Mouse (Mus musculus): ENCODE results near the gene Cyyr1. TPM values are rescaled to one million over a fixed set of nuclear protein-coding genes. Genes with fewer than 3 reads are reported as not detected.
"Not testable (repeated sequence)": the region's sequence is repeated elsewhere in the genome, so short reads cannot be mapped to it uniquely, and the experiment has no call there.

Gene Cyyr1
- polyA plus RNA-seq (2012; rRNA removed), result 1.9 and 2.7 TPM in 2 replicates

DNA sequence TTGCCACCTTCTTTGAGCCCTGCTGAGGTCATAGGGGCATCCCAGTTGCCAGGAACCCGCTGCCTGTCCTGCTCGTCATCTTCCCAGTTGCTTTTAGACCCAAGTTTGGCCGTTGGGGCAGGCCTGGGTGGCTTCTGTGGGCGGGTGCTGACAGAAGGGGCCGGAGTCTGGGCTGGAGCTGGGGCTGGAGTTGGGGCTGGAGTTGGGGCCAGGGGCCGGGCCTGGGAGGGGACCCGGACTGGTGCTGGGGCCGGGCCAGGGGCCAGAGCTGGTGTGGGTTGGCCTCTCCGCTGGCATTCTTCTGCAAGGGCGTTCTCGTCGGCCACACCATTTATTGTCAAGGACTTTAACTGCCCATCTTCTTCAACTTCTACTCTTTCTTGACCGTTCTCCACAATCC is at the start of gene Cyyr1:
TSS of gene Cyyr1 (minus strand) at position 101 of the 400 bp plus-strand sequence.
- H3K27me3 ChIP-seq (ENCODE audit: control insufficient read depth, insufficient read depth, low read length); DNase-seq (ENCODE audit: low read depth in 1 of 2, low spot score in 2 of 2); H3K4me3 ChIP-seq (ENCODE audit: extremely low read depth, insufficient read depth, insufficient read length); H3K36me3 ChIP-seq (ENCODE audit: control insufficient read depth, insufficient read depth, low read length); H3K4me1 ChIP-seq (ENCODE audit: control insufficient read depth, insufficient read depth, insufficient read length); H3K27ac ChIP-seq (ENCODE audit: insufficient read depth, low read length): not testable (repeated sequence)
- WGBS, result 86% methylated on average over 13 of the region's 13 CpGs

DNA sequence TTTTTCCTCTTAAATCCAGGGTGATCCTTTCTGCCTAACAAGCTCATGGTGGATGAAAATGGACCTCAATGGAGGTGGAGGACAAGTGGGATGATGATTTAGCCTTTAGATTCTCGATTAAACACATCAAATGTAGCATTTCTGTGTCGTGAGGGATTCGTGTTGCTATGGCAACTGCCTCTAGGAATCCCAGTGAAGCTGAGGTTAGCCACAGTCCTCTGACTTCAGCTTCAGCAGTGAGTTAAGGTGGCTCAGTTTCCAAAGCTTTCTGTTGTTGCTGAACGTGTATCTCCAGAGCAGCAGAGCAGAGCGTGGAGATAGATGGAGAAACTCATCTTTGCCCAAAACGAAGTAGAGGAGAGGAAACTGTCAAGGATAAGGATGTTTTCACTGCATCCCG is 35.6 kb upstream of the Cyyr1 start:
- Histone ChIP-seq H3K4me3 (ENCODE audit: extremely low read depth, insufficient read depth, insufficient read length) (no peak overlapping the region), H3K4me1 (ENCODE audit: control insufficient read depth, insufficient read depth, insufficient read length) (no peaks in the 10 kb centered on the region), H3K27ac (ENCODE audit: insufficient read depth, low read length) (no peak overlapping the region), H3K27me3 (ENCODE audit: control insufficient read depth, insufficient read depth, low read length) (no peaks in the 10 kb centered on the region), H3K36me3 (ENCODE audit: control insufficient read depth, insufficient read depth, low read length) (no peaks in the 10 kb centered on the region)
- no peak for TF ChIP-seq POLR2A (IDR thresholded peaks at IDR 0.05; ENCODE audit: low read depth, low read length)
- no peak for TF ChIP-seq CTCF (IDR thresholded peaks at IDR 0.05; ENCODE audit: extremely low read depth, insufficient read depth, insufficient read length, insufficient replicate concordance)
- WGBS, result 80% methylated on average over 7 of the region's 7 CpGs
- no peak for DNase-seq (ENCODE audit: low read depth in 1 of 2, low spot score in 2 of 2)

DNA sequence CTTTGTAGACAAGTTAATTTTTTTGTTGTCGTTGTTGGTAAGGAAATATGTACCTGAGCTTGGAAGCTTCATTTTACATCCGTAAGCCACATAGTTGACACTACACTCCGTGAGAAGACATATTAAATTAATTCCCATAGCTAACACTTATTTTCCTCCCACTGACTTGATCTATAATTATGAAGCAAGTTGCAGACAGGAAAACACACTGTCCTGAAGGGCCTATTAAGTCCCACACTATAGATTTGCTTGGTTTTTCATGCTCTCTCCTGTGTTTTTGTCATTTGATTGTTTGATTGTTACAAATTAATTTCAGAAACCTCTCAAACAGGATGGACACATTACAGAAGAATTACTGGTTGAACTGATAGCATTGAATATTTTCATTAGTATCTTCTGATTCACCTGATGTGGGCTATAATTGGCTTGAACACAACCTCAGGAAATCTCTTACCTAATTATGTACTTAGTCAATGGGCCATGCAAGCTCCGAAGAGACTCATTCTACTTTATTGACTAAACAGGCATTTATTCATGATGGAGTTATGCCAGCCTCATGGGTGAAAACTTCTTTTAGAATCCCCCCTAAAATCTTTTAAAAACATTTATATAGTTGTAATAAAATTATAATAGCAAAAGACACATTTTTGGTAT is 34.5 kb upstream of the Cyyr1 start:
- no peaks in the 10 kb centered on the region for H3K27me3 ChIP-seq (ENCODE audit: control insufficient read depth, insufficient read depth, low read length)
- no peaks in the 10 kb centered on the region for H3K4me1 ChIP-seq (ENCODE audit: control insufficient read depth, insufficient read depth, insufficient read length)
- no peak for DNase-seq (ENCODE audit: low read depth in 1 of 2, low spot score in 2 of 2)
- H3K27ac ChIP-seq (ENCODE audit: insufficient read depth, low read length), result no peak overlapping the region
- no peaks in the 10 kb centered on the region for H3K36me3 ChIP-seq (ENCODE audit: control insufficient read depth, insufficient read depth, low read length)
- WGBS, result 94% methylated on average over 4 of the region's 4 CpGs
- H3K4me3 ChIP-seq (ENCODE audit: extremely low read depth, insufficient read depth, insufficient read length), result no peak overlapping the region
- no peak for TF ChIP-seq POLR2A (IDR thresholded peaks at IDR 0.05; ENCODE audit: low read depth, low read length)
- no peak for TF ChIP-seq CTCF (IDR thresholded peaks at IDR 0.05; ENCODE audit: extremely low read depth, insufficient read depth, insufficient read length, insufficient replicate concordance)

DNA sequence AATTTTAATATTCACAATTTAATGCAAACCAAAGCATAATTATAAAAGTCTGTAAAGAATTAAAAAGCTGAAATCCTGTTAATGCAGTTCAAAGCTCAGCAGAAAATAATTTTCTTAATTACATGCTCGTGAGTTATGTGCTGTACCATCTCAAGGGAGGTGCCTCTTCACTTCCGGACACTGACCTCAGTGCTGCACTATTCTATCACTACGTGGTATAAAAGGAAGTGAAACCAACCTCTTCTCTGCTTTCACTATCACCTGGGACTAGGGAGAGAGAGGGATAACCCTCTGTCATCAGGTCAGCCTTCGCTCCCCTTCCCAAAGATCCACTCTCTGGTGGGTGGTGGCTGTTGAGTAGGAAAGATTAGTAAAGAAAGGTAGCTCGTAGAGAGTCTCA is 13.3 kb upstream of the Cyyr1 start:
- no peak overlapping the region for H3K4me3 ChIP-seq (ENCODE audit: extremely low read depth, insufficient read depth, insufficient read length)
- peak in 1 of 2 experiments; percentile 21 for DNase-seq (ENCODE audit: low read depth in 1 of 2, low spot score in 2 of 2)
- no peaks in the 10 kb centered on the region for H3K36me3 ChIP-seq (ENCODE audit: control insufficient read depth, insufficient read depth, low read length)
- no peaks in the 10 kb centered on the region for H3K27me3 ChIP-seq (ENCODE audit: control insufficient read depth, insufficient read depth, low read length)
- no peak for TF ChIP-seq CTCF (IDR thresholded peaks at IDR 0.05; ENCODE audit: extremely low read depth, insufficient read depth, insufficient read length, insufficient replicate concordance)
- TF ChIP-seq POLR2A (IDR thresholded peaks at IDR 0.05; ENCODE audit: low read depth, low read length), result no peak
- 45% methylated on average over 5 of the region's 5 CpGs for WGBS
- H3K27ac ChIP-seq (ENCODE audit: insufficient read depth, low read length), result no peak overlapping the region
- no peaks in the 10 kb centered on the region; the same call in 1 of the 2 replicates for H3K4me1 ChIP-seq (ENCODE audit: control insufficient read depth, insufficient read depth, insufficient read length)

DNA sequence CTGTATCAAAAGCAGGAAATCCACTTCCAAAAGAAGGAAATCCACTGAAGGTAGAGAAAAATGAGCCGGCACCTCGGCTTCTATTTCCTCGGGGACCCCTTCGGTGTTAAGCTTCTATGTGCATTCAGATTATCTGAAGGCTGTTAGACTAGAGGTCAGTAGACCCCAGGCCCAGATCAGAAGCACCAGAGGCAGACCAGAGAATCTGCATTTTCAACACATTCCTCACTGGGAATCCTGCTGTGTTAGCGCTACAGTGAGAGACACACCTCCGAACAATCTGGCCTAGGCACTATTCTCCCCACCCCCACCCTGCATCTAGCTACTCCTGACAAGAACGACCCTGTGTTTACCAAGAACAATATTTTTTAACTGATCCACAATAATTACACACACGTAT is 641 bp upstream of the Cyyr1 start:
- no peak overlapping the region for H3K27ac ChIP-seq (ENCODE audit: insufficient read depth, low read length)
- WGBS, result 87% methylated on average over 8 of the region's 8 CpGs
- H3K36me3 ChIP-seq (ENCODE audit: control insufficient read depth, insufficient read depth, low read length), result no peaks in the 10 kb centered on the region
- TF ChIP-seq CTCF (IDR thresholded peaks at IDR 0.05; ENCODE audit: extremely low read depth, insufficient read depth, insufficient read length, insufficient replicate concordance) (no peak), POLR2A (IDR thresholded peaks at IDR 0.05; ENCODE audit: low read depth, low read length) (no peak)
- H3K27me3 ChIP-seq (ENCODE audit: control insufficient read depth, insufficient read depth, low read length), result peaks cover 2% of the 10 kb centered on the region; the same call in 1 of the 2 replicates
- no peaks in the 10 kb centered on the region for H3K4me1 ChIP-seq (ENCODE audit: control insufficient read depth, insufficient read depth, insufficient read length)
- DNase-seq (ENCODE audit: low read depth in 1 of 2, low spot score in 2 of 2), result no peak
- H3K4me3 ChIP-seq (ENCODE audit: extremely low read depth, insufficient read depth, insufficient read length), result no peak overlapping the region

DNA sequence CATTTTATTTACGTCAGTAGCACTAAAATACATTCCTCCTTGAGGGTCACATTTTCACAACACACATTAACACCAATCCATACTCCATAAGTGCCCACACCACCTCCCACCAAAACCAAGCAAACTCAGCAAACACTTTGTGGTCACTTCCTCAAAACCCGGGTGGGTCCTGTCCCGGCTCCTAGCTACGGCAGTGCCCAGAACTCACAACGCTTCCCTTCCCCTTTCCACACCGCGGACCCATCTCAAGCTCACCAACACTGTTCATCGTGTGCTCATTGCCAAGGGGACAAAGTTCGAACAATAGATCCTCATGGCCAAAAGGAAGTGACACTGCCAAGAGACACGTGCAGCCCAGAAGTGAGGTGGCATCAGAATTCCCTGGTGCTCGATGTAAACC is 1.2 kb downstream of the Cyyr1 start:
- not testable (repeated sequence) for H3K4me1 ChIP-seq (ENCODE audit: control insufficient read depth, insufficient read depth, insufficient read length); H3K27ac ChIP-seq (ENCODE audit: insufficient read depth, low read length); H3K4me3 ChIP-seq (ENCODE audit: extremely low read depth, insufficient read depth, insufficient read length); H3K27me3 ChIP-seq (ENCODE audit: control insufficient read depth, insufficient read depth, low read length); DNase-seq (ENCODE audit: low read depth in 1 of 2, low spot score in 2 of 2); H3K36me3 ChIP-seq (ENCODE audit: control insufficient read depth, insufficient read depth, low read length)
- 83% methylated on average over 1 of the region's 11 CpGs for WGBS

DNA sequence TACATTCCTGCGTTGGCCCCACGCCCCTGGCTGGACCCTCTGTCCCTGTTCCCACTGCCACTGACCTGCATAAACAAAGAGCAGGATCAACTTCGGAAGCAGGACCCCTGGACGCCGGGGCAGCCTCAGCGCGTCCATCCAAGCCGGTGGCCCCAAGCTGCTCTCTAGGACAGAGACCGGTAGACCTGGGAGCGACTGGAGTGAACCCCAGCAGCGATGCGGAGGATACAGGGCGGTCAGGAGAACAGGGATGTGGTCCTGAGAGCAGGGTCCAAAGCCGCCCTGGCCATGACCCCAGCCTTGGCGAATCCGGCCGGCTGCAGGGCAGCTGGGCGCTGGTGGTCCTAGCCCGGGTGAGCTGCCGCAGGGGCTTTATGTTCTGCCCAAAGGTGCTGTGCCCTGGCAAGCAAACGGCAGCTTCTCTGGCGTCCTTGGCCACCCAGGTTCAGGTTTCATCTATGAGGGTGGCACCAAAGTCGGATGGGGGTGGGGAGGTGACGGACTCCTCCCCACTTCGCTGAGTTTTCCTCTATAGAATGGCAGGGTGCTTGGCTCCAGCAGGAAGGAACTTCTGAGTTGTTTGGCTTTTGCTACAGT is 3.1 kb downstream of the Cyyr1 start:
- DNase-seq (ENCODE audit: low read depth in 1 of 2, low spot score in 2 of 2), result no peak
- WGBS, result 10% methylated on average over 25 of the region's 25 CpGs
- no peak for TF ChIP-seq POLR2A (IDR thresholded peaks at IDR 0.05; ENCODE audit: low read depth, low read length)
- TF ChIP-seq CTCF (IDR thresholded peaks at IDR 0.05; ENCODE audit: extremely low read depth, insufficient read depth, insufficient read length, insufficient replicate concordance), result no peak
- Histone ChIP-seq H3K4me1 (ENCODE audit: control insufficient read depth, insufficient read depth, insufficient read length) (no peaks in the 10 kb centered on the region), H3K27me3 (ENCODE audit: control insufficient read depth, insufficient read depth, low read length) (peaks cover 2% of the 10 kb centered on the region; the same call in 1 of the 2 replicates), H3K4me3 (ENCODE audit: extremely low read depth, insufficient read depth, insufficient read length) (peak overlapping the region; percentile 15; the same call in 1 of the 2 replicates), H3K27ac (ENCODE audit: insufficient read depth, low read length) (peak overlapping the region; percentile 12), H3K36me3 (ENCODE audit: control insufficient read depth, insufficient read depth, low read length) (no peaks in the 10 kb centered on the region)
